Mouse (Mus musculus) ovary, adult 10 weeks (tissue): ENCODE results near the gene Vmn1r62. TPM values are rescaled to one million over a fixed set of nuclear protein-coding genes. Genes with fewer than 3 reads are reported as not detected.

Experiments used
- polyA plus RNA-seq: library from polyadenylated mRNA; stranded (reverse); fragments of 350-450 nt; fragmentation: Illumina TruSeq; extraction: RNeasy Lipid Tissue Mini Kit (QIAGEN cat#74804); gene quantifications from one replicate; pipeline ENCODE4 v1.2.3, GENCODE M21; 2014

Gene Vmn1r62
- not detected for polyA plus RNA-seq

GRCm38 (mm10) chr7:5673331-5673730 is at the start of gene Vmn1r62:
Gene Vmn1r62 (plus strand): TSS chr7:5673631.

Other genes starting within 250 kb of the Vmn1r62 start
- not detected for gene Vmn1r59, start 216.9 kb upstream of the Vmn1r62 start, polyA plus RNA-seq
- gene Vmn2r28, start 179.7 kb upstream of the Vmn1r62 start, polyA plus RNA-seq, result not detected
- not detected for gene Vmn1r60, start 126.3 kb upstream of the Vmn1r62 start, polyA plus RNA-seq
- not detected for gene Vmn1r61, start 60.3 kb upstream of the Vmn1r62 start, polyA plus RNA-seq
- gene Vmn1r63, start 131.8 kb downstream of the Vmn1r62 start, polyA plus RNA-seq, result not detected
- gene Vmn1r64, start 210.9 kb downstream of the Vmn1r62 start, polyA plus RNA-seq, result not detected